Mouse (Mus musculus) A20 (cell line): ENCODE results near the gene Noct.

Experiments used
- DNase-seq: peaks from one replicate; pipeline ENCODE4 v3.0.0-alpha.2; 2011; ENCODE audit warnings: low read depth, low spot score

Gene Noct

DNA sequence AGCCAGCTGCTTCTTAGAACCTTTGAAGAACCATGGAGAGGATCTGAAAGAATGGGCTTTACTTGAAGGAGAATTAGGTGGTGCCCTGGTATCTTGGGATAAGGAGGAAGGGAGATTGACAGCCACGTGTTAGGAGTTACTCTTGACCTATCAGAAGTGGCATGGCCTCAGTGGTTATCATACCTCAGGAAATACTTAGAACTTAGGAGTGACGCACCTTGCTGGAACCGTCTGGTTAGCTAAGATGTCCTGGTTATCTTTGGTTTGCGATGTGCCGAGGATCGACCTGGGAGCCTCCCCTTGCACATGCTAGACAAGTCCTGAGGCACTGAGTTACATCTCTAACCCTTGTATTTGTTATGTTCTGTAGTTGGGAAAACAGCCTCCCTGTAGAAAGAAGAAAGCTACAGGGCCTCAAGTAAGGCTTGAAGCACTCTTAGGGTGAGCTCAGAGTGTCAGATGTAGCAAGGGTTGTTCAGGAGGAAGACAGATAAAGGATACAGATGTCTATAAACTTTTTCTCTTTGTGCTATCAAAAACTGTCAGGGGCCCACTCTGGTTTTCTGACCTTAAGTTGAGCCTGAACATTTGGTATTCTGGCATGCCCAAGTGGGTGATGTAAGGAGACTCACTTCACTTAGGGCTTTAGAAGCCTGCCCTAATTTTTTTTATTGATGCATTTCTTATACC, 6.0 kb downstream of the Noct start:
- no peak for DNase-seq

DNA sequence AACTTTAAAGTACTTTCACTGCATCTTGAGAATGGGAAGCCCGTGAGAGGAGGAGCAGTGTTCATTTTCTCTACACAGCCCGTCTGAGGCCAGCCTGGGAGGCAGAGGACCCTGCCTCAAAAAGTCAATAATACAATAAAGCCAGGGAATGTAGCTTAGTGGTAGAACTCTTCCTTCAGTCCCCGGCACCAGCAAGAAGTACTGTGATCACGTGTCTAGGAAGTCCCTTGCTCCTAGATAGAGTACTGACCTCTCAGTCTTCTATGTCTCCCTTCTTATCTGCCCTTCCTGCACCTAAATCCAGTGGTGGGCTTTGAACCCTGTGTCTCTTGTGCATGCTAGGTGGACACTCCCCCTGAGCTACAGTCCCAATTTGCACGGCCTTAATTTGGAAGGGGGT, 6.6 kb downstream of the Noct start:
- no peak for DNase-seq

DNA sequence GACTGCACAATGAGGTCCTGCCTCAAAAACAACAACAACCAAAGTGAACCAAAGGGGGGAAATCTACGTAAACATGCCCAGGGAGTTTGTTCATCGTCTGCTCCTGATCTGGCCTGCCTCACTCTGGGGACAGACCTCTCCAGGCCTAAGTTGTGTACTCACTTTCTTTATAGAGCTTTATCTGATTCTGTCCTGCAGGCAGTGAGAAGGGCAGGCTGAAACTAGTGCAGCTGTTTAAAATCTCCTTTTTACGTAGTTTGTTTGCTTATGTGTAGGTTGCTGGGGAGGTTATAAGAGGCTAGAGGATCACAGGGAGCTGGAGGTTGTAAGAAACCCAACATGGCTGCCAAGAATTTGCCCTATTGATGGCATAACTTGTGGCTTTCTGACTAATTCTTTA, 7.3 kb downstream of the Noct start:
- no peak for DNase-seq

DNA sequence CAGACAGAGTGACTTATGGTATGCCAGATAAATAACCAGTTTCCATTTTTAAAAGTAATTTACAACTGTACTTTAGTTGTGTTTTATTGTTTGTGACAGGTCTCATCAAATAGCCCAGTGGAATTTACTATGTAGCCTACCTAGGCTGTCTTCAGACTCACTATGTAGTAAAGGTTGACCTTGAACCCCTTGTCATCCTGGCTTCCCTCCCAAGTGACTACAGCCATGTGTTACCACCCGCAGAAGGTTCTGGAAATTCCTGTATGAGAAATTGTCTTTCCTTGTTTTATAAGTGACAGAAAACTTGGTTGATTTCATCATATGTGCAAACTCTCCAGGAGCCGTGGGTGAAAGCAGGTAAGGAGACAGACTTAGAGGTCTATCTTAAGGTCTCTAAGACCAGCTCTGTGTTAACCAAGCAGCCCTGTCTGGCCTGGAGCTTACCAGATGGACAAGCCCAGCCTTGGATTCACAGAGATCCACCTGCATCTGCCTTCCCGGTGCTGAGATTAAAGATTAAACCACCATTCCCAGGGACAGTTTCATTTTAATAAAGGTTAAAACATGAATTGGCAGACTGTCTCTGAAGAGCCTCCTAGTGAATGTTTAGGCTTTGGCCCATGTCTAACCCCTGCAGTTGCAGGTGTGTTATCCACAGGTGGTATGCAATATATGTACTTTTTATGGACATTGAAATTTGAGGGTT, 8.1 kb downstream of the Noct start:
- DNase-seq, result no peak

DNA sequence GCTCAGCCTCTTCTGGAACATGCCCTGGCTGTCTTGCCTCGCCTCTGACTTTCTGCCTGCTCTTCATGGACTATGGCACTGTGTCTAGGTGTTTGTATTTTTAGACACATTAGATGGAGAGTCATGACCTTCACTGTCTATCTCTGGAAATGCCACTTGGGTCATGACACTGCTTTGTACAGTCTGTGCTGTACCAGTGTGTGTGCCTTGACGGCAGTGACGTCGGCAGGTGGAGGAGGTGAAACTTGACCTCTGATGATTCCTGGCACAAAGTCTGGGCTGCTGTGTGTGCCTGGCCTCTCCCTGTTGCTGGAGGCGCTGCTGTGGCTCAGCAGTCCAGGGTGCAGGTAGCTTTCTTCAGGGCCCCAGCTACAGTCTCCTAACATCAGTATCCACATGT, 9.2 kb downstream of the Noct start:
- DNase-seq, result no peak

DNA sequence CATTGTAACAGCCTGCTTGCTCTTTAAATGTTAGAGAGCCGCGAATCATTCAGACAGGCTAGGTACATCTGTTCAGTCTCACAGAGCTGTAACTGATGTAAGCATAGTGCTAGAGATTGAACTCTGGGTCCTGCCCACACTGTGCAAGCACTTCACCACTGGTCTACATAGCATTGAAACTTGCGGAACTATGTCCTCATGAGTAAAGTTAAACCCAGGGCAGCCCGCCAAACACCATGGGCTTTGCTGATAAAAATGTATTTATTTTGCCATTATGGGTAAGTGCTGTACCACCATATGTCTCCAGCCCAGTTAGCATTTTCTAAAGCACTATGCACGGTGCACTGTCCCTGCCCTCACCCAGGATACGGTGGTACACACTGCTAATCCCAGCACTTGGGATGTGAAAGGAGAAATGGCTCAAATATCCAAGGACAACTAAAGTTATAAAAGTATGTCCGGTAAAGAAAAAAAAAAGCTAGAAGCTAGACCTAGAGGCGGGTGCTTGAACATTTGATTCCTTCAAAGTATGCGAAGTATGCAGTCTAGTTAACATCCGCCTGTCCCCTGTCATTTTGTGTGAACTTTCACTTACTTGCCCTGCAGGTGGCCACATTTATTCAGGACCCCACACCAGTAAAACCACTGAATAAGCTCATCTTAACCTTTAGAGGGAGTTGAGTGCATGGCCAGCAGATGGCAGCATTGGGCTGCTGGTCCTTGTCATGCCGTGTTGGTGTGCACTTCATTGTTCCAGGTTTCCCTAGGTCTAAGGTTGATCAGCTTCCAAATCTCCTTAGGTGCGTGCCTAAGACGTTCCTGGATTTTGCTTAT, 9.9 kb downstream of the Noct start:
- peak; percentile 75 for DNase-seq

DNA sequence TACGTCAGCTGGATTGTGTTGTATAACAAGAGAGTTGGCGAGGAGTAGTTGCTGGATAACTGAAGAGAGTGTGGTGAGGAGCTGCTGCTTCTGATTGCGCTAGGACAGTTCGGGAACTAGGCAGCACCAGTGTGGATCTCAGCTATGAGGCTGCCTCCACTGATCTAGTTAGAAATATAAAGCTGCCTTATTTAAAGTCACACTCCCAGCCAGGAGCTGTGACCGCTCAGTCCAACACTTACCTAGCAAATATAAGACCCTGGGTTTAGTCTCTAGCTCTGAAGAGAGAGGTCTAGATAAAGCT, 10.5 kb downstream of the Noct start:
- no peak for DNase-seq

DNA sequence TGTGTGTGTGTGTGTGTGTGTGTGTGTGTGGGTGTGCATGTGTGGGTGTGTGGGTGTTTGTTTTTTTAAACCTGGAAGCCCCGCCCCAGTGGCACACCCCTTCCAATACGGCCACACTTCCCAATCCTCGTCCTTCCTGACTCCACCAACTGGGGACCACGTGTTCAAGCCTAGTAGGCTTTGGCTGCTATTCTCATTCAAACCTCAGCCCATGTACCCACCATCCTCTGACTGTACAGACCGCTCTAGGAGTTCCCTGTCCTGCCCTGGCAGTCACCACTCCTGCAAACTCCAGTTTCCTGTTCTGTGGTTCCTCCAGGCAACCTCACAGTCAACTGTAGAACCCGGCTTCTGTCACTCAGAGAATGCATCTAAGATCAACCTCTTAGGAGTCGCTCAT, 14.3 kb downstream of the Noct start:
- DNase-seq, result no peak

DNA sequence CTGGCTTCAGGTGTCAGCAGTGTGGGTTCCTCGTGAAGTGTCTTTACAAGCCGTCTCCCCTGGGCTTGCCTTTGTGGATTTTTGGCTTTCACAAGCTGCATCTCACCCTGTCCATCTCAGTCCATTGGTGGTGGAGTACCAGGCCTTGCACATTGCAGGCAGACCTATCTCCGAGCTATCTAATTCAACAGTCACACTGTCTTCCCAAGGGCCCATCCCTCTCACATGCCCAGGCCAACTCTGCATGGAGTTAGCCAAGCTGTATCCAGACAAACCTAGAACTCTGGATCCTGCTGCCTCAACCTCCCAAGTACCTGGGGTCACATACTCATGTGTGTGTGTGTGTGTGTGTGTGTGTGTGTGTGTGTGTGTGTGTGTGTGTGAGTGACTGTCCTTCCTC, 15.3 kb downstream of the Noct start:
- DNase-seq, result no peak

DNA sequence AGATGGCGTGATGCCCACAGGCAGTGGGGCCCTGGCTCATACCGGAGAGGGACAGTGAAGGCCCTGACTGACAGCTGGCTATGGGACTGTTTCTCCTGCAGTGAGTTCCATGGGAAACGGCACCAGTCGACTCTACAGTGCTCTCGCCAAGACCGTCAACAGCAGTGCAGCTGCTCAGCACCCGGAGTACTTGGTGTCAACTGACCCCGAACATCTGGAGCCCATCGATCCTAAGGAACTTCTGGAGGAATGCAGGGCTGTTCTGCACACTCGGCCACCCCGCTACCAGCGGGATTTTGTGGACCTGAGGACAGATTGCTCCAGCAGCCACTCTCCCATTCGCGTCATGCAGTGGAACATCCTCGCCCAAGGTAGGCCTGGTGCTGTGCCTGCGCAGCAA, 23.5 kb downstream of the Noct start:
- no peak for DNase-seq

DNA sequence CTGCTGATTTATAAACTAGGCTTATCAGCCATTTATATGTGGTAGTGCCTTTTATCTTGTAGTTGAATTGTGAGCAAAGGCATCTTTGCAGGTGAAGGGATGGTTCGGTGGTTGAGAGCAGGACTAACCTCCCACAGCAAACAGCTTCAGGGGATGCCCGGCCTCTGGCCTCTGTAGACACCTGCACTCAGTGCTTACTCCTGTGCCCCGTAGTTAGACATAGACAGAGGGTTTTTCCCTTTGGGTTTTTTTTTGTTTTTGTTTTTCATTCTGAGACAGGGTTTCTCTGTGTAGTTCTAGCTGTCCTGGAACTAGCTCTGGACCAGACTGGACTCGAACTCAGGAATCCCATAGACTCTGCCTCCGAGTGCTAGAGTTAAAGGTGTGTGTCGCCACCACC, 24.4 kb downstream of the Noct start:
- peak; percentile 73 for DNase-seq

DNA sequence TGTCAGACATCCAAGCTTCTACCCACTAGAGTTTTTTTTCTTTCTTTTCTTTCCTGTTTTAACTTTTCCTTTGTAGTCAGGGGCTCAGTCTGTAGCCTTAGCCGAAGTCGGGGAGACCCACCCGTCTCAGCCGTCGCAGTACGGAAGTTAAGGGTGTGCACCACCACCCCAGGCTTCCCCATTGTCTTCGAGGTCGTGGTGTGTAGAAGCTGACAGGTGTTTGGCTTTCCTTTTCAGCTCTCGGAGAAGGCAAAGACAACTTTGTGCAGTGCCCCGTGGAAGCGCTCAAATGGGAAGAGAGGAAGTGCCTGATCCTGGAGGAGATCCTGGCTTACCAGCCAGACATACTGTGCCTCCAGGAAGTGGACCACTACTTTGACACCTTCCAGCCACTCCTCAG, 25.2 kb downstream of the Noct start:
- DNase-seq, result no peak

DNA sequence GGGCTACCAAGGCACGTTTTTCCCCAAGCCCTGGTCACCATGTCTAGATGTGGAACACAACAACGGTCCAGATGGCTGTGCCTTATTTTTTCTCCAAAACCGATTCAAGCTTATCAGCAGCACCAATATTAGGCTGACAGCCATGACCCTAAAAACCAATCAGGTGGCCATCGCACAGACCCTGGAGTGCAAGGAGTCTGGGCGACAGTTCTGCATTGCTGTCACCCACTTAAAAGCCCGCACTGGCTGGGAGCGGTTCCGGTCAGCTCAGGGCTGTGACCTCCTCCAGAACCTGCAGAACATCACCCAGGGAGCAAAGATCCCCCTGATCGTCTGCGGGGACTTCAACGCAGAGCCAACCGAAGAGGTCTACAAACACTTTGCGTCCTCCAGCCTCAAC, 25.6 kb downstream of the Noct start:
- no peak for DNase-seq

DNA sequence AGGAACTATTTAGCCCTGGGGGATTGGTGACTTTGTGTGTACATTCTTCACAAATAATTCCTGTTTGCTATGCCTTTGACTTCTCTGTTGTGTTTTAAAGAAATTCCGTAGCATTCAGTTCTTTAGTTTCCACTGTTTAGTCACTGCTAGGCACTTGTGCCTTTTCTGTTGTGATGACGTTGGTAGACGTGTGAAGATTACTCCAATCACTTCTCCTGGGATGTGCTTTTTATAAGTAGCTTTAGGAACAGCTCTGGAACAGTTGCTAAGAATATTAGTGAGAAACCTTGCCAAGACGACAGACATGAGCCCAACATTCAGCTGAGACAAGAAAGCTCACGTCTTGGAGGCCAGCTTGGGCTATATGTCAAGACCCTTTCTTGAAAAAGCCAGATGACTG, 26.8 kb downstream of the Noct start:
- DNase-seq, result no peak

DNA sequence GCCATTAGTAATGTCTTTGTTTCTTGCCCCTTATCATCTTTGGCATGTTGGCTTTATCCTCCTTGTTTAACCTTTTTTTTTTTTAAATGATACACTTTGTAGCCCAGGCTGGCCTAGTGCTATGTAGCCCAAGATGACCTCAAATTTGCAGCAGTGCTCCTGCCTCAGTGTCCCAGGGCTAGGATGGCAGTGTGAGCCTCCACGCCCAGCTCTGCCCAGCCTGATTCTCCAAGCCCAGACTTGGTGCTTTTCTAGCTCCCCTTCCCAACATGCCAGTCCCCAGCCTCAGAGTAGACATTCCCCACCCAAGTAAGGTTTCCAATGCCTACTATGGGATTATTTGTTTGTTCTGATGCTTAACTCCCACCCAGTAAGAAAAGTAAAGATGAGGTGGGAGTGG, 28.0 kb downstream of the Noct start:
- no peak for DNase-seq

DNA sequence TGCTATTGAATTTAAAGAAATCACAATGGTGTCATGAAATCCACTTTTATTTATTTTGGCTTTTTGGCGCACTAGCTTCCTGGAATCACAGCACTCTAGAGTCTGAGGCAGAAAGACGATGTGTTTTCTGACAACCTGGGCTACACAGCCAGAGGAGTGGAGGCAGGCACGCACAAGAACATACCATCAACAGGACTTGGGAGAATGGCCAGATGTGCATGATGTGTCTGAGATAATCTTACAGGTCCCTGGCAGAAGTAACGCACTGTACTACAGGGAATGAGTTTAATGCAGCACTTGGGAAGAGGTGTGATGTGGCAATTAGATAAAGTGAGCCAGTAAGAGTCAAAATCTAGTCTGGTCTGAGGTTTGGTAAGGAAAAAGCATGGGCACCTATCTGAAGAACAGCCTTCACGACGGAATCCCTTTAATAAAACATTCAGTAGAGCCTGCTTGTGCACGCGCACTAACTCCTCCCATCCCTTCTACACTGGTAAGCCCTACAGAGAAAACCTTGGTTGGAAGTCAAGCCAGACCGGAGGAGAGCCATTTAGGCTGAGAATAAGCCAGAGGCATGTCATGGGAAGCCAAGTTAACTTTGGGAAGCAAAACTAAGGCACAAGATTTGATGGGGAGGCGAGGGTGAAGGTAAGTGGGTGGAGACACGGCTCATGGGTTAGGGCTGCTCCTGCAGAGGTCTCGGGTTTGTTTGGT, 28.6 kb downstream of the Noct start:
- DNase-seq, result no peak

DNA sequence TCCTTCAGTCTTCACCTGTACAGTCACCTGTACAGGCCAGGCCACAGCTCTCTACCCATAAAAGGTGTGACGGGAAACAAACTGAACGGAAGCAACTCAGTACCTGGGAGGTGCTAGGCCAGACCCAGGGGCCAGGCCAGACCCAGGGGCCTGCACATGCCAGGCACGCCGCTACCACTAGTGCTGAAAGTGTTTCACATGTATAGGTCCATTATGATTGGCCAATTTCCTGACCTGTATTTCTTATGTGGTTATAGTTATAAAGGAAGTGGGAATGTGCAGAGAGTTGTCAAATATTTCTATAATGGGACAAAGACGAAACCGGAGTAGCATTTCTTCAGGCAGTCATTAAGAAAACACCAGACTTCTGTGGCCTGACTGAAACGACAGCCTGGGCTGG, 30.5 kb downstream of the Noct start:
- DNase-seq, result peak; percentile 51

DNA sequence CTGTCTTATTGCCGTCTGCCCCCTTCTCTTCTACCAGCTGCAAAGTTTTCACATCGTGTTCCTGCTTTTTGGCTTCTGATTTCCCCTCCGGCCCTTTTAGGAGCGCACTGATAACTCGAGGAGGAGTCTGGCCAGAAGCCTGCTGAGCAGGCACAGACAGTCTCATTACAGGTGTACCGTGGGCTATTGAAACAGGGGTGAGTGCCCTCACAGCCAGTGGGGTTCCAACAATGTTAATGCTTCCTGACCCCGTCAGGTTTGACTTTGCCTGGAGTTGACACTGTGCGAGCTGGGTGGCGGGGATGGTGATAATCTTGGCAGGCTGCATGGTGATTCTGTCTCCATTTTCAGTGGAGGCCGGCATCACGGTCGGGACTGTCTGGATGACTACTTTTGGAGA, 32.2 kb downstream of the Noct start:
- no peak for DNase-seq

DNA sequence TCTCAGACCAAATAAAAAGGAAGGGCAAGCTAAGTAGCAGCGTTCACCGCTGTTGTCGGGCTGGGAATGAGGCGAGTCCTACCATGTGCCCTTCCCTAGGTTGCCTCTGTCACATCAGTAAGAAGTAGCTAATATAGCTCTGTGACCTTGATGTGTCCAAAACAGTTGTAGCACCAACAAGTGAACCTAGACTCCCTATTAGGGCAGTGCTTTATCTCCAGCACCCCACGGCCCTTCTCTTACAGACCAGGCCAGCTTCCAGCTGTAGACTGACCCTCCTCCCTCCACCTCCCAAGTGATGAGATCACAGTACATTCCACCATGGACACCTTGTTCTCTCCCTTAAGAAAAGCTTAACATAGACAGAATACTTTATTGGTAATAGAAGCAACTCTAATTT, 33.8 kb downstream of the Noct start:
- DNase-seq, result no peak

DNA sequence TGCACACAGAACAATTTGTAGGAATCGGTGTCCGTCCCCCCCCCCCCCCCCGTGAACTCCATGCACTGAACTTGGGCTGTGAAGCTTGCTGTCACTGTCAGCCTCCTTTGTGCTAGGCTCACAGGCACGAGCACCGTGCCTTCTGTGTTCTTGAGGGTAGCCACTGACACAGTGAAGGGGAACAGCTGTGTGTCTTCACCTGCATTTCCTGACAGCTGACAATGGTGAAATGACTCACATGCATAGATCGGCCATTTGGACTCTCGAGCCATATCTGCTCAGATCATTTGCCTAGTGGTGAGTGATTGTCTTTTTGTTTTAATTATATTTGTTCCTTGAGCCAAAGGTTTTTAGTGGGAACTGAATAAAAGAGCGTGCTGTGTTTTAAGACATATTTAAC, 38.7 kb downstream of the Noct start:
- no peak for DNase-seq

DNA sequence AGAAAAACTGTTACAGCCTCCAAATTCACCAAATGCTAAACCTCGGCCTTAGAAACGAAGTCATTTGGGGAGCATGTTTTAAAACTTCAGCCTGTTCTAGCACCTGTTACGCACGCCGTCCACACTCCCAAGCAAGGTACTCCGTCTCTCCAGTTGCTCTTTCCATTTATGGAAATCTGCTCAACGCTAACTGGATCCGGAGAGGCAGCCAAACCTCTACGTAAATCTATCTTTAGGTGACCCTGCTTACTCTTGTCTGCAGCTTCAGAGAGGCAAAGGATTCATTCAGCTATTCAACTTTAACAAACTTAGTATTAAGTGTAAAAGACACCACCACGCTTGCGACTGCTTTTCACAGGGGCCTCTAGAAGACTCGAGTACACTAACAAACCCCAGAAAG, 44.2 kb downstream of the Noct start:
- DNase-seq, result no peak

DNA sequence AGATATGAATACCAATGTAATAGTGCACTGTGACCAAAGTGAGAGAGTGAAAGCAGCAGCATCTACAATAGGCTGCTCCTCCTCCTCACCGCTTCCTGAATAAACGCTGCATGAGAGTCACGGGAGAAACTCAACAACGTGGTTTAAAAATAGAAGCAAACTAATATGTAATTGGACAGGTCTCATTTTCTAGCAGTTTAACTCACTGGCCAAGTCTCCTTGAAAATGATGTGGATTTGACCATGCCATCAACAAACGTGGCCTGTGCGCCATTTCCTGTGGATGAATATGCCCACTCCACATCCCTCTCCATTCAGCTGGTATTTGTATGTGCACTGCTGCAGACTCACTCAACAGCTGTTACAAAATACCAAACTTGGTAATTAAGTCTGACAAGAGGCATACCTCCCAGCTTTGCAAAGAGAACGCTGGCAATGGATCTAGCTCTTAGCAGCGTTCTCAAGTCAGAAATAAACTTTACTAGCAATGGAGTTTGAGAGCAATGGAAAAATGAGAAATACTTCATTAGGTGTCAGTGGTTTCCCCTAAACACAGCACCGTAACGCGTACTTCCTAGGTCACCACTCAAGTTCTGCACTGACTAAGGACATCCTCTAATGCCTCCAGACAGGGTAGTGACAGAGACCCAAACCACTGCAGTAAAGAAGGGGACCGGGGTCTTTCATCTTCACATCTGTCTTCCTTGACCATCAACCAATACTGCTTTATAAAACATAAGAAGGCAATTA, 46.0 kb downstream of the Noct start:
- no peak for DNase-seq
